Mouse (Mus musculus) liver, postnatal 0 days (tissue): ENCODE data around the gene Slc25a39.

Experiments used
- CTCF ChIP-seq: sonication (generic); IDR thresholded peaks from 2 replicates; pipeline ENCODE4 v1.5.1; 2016; ENCODE audit warnings: antibody characterized with exemption, low read depth
- EP300 ChIP-seq: IDR thresholded peaks from 2 replicates; pipeline ENCODE4 v1.6.1; 2016; ENCODE audit warnings: antibody characterized with exemption, low read depth, mild to moderate bottlenecking

GRCm38 (mm10) chr11:102442089-102442488 is 34.3 kb upstream of the Slc25a39 start:
- no peak for TF ChIP-seq CTCF
- no peak for TF ChIP-seq EP300
